Mouse (Mus musculus) hindbrain, embryonic 14.5 days (tissue): Measurements from ENCODE around the gene Cul7. TPM values are rescaled to one million over a fixed set of nuclear protein-coding genes. Genes with fewer than 3 reads are reported as not detected.
A peak's percentile ranks its signal among the peaks of the same experiment; 100 is the strongest.

Experiments
- ATAC-seq: fragments of 200-750 bp; cut with Nextera tagmentation; 2 replicates; pipeline ENCODE4 v1.8.0; 2017; ENCODE audit warnings: moderate number of reproducible peaks, mild to moderate bottlenecking, moderate TSS enrichment, moderate library complexity; ENCODE audit not compliant: low FRiP score
- DNase-seq: peaks from one replicate; pipeline ENCODE4 v3.0.0-alpha.2; 2015; ENCODE audit warnings: low spot score
- H3K27ac ChIP-seq: fragments of 300-500 bp; sonication (generic); 2 replicates; pipeline ENCODE4 v1.5.1; 2014; ENCODE audit warnings: mild to moderate bottlenecking, moderate library complexity
- H3K27me3 ChIP-seq: fragments of 300-500 bp; sonication (generic); 2 replicates; pipeline ENCODE4 v1.6.1; 2014; ENCODE audit warnings: mild to moderate bottlenecking, low read length, mixed read lengths; ENCODE audit not compliant: control insufficient read depth, insufficient read depth
- H3K36me3 ChIP-seq: fragments of 300-500 bp; sonication (generic); replicated peaks from 2 replicates; pipeline ENCODE4 v1.6.1; 2014; ENCODE audit not compliant: control insufficient read depth, insufficient read depth
- H3K4me1 ChIP-seq: fragments of 300-500 bp; sonication (generic); replicated peaks from 2 replicates; pipeline ENCODE4 v1.6.1; 2014; ENCODE audit warnings: antibody characterized with exemption, low read length, mixed read lengths; ENCODE audit not compliant: control insufficient read depth, insufficient read depth
- H3K4me2 ChIP-seq: fragments of 300-500 bp; sonication (generic); replicated peaks from 2 replicates; pipeline ENCODE4 v1.6.1; 2014; ENCODE audit warnings: mild to moderate bottlenecking, moderate library complexity
- H3K4me3 ChIP-seq: fragments of 300-500 bp; sonication (generic); replicated peaks from 2 replicates; pipeline ENCODE4 v1.5.1; 2014; ENCODE audit warnings: mild to moderate bottlenecking, low read length
- H3K9ac ChIP-seq: fragments of 300-500 bp; sonication (generic); 2 replicates; pipeline ENCODE4 v1.6.1; 2014
- H3K9me3 ChIP-seq: fragments of 300-500 bp; sonication (generic); 2 replicates; pipeline ENCODE4 v1.6.1; 2016; ENCODE audit warnings: low read length; ENCODE audit not compliant: control insufficient read depth
- WGBS: fragments of 180-500 bp; shearing (Covaris S2); extraction: QIAGEN DNeasy Blood & Tissue Kit; methylation state at CpG from one replicate; pipeline ENCODE4 v1.1.7; 2014; 5-methylcytosine and 5-hydroxymethylcytosine counted together
- polyA plus RNA-seq: library from polyadenylated mRNA; unstranded; fragments of >200 nt; fragmentation: Nextera tagmentation; extraction: Ambion mirVana; gene quantifications from 2 replicates; pipeline ENCODE4 v1.2.1, GENCODE M21; 2014

Cul7 gene
- polyA plus RNA-seq, 1 experiment from 2014 or later = 30.2 TPM

- Histone ChIP-seq H3K4me2 (peak overlapping the region; percentile 91), H3K4me3 (peak overlapping the region; percentile 91; the same call in 1 of the 2 replicates), H3K36me3 (peaks cover 49% of the 10 kb centered on the region), H3K9me3 (no peaks in the 10 kb centered on the region), H3K27ac (no peak overlapping the region), H3K9ac (peak overlapping the region; percentile 6; the same call in 1 of the 2 replicates), H3K4me1 (peaks cover 22% of the 10 kb centered on the region), H3K27me3 (no peaks in the 10 kb centered on the region)
- WGBS = 75% methylated on average over 9 of the region's 9 CpGs
- DNase-seq = no peak
- no peak for ATAC-seq
These were observed 28.8 kb downstream of the Cul7 start for GRCm38 (mm10) chr17:46678911-46679310.

- H3K4me2 ChIP-seq = peak overlapping the region; percentile 91
- peak; percentile 11 for ATAC-seq
- peak overlapping the region; percentile 91 for H3K4me3 ChIP-seq
- WGBS = 1% methylated on average over 34 of the region's 34 CpGs
- peaks cover 55% of the 10 kb centered on the region for H3K36me3 ChIP-seq
- H3K4me1 ChIP-seq = peaks cover 22% of the 10 kb centered on the region
- no peaks in the 10 kb centered on the region for H3K27me3 ChIP-seq
- peak; percentile 53 for DNase-seq
- peak overlapping the region; percentile 84 for H3K27ac ChIP-seq
- no peaks in the 10 kb centered on the region for H3K9me3 ChIP-seq
- peak overlapping the region; percentile 75 for H3K9ac ChIP-seq
These were observed 30.0 kb downstream of the Cul7 start for GRCm38 (mm10) chr17:46679843-46680759.

GRCm38 (mm10) chr17:46680760-46681373 is 30.7 kb downstream of the Cul7 start, which contains the start of gene Klhdc3:
Gene Klhdc3 (minus strand): TSS chr17:46680914.
- Histone ChIP-seq H3K27me3 (no peaks in the 10 kb centered on the region), H3K4me3 (peak within 1 kb of the TSS; percentile 91), H3K9ac (peak within 1 kb of the TSS; percentile 75), H3K9me3 (no peaks in the 10 kb centered on the region), H3K4me2 (peak within 1 kb of the TSS; percentile 91), H3K36me3 (peaks cover 55% of the 10 kb centered on the region), H3K27ac (peak within 1 kb of the TSS; percentile 84), H3K4me1 (peaks cover 22% of the 10 kb centered on the region)
- DNase-seq (peak; percentile 96), ATAC-seq (peak; percentile 97)
- under 1% methylated on average over 49 of the region's 49 CpGs for WGBS

GRCm38 (mm10) chr17:46681466-46682118 is 31.5 kb downstream of the Cul7 start:
- no peaks in the 10 kb centered on the region for H3K9me3 ChIP-seq
- H3K4me3 ChIP-seq = peak overlapping the region; percentile 91
- H3K9ac ChIP-seq = peak overlapping the region; percentile 73
- DNase-seq (no peak), ATAC-seq (no peak)
- peak overlapping the region; percentile 91 for H3K4me2 ChIP-seq
- H3K27me3 ChIP-seq = no peaks in the 10 kb centered on the region
- H3K4me1 ChIP-seq = peaks cover 22% of the 10 kb centered on the region
- peaks cover 55% of the 10 kb centered on the region for H3K36me3 ChIP-seq
- H3K27ac ChIP-seq = peak overlapping the region; percentile 71
- 25% methylated on average over 12 of the region's 12 CpGs for WGBS

- Histone ChIP-seq H3K9ac (no peak overlapping the region), H3K4me1 (peaks cover 22% of the 10 kb centered on the region), H3K9me3 (no peaks in the 10 kb centered on the region), H3K27me3 (no peaks in the 10 kb centered on the region), H3K4me2 (no peak overlapping the region), H3K27ac (no peak overlapping the region), H3K36me3 (peaks cover 56% of the 10 kb centered on the region), H3K4me3 (no peak overlapping the region)
- DNase-seq (no peak), ATAC-seq (no peak)
- 80% methylated on average over 16 of the region's 16 CpGs for WGBS
These were observed 32.7 kb downstream of the Cul7 start for GRCm38 (mm10) chr17:46682654-46683389.

- DNase-seq (no peak), ATAC-seq (no peak)
- peaks cover 8% of the 10 kb centered on the region; the same call in 1 of the 2 replicates for H3K4me1 ChIP-seq
- no peaks in the 10 kb centered on the region for H3K27me3 ChIP-seq
- H3K9ac ChIP-seq = no peak overlapping the region
- no peaks in the 10 kb centered on the region for H3K9me3 ChIP-seq
- H3K4me3 ChIP-seq = no peak overlapping the region
- H3K4me2 ChIP-seq = no peak overlapping the region
- 93% methylated on average over 6 of the region's 6 CpGs for WGBS
- no peak overlapping the region for H3K27ac ChIP-seq
- H3K36me3 ChIP-seq = peaks cover 53% of the 10 kb centered on the region
These were observed 35.8 kb downstream of the Cul7 start for GRCm38 (mm10) chr17:46685913-46686312.

GRCm38 (mm10) chr17:46690665-46691064 is 40.5 kb downstream of the Cul7 start:
- ATAC-seq = no peak
- H3K4me3 ChIP-seq = no peak overlapping the region
- no peak overlapping the region for H3K9ac ChIP-seq
- DNase-seq = no peak
- H3K4me2 ChIP-seq = no peak overlapping the region
- H3K27me3 ChIP-seq = no peaks in the 10 kb centered on the region
- peaks cover 31% of the 10 kb centered on the region for H3K36me3 ChIP-seq
- no peaks in the 10 kb centered on the region for H3K9me3 ChIP-seq
- H3K27ac ChIP-seq = no peak overlapping the region
- no peaks in the 10 kb centered on the region for H3K4me1 ChIP-seq
- WGBS = 96% methylated on average over 12 of the region's 12 CpGs

- no peak overlapping the region for H3K9ac ChIP-seq
- WGBS = 90% methylated on average over 2 of the region's 2 CpGs
These were observed 41.3 kb downstream of the Cul7 start for GRCm38 (mm10) chr17:46691390-46691789.

More at GRCm38 (mm10) chr17:46691390-46691789, 41.3 kb downstream of the Cul7 start:
- H3K9me3 ChIP-seq = no peaks in the 10 kb centered on the region
- no peak overlapping the region for H3K4me3 ChIP-seq
- peaks cover 28% of the 10 kb centered on the region for H3K36me3 ChIP-seq
- H3K27me3 ChIP-seq = no peaks in the 10 kb centered on the region
- ATAC-seq = no peak
- H3K27ac ChIP-seq = no peak overlapping the region
- no peak overlapping the region for H3K4me2 ChIP-seq
- H3K4me1 ChIP-seq = no peaks in the 10 kb centered on the region
- no peak for DNase-seq
